Mouse (Mus musculus) forebrain, embryonic 12.5 days (tissue): ENCODE data around the gene Tmem212. TPM values are rescaled to one million over a fixed set of nuclear protein-coding genes. Genes with fewer than 3 reads are reported as not detected.

Source experiments
- ATAC-seq: fragments of 200-750 bp; cut with Nextera tagmentation; 2 replicates; pipeline ENCODE4 v1.8.0; 2017; ENCODE audit warnings: moderate TSS enrichment; ENCODE audit not compliant: low FRiP score
- H3K27ac ChIP-seq: fragments of 300-500 bp; sonication (generic); 2 replicates; pipeline ENCODE4 v1.5.1; 2016; ENCODE audit warnings: mild to moderate bottlenecking
- H3K27me3 ChIP-seq: fragments of 300-500 bp; sonication (generic); 2 replicates; pipeline ENCODE4 v1.6.1; 2016; ENCODE audit warnings: mild to moderate bottlenecking
- H3K36me3 ChIP-seq: fragments of 300-500 bp; sonication (generic); replicated peaks from 2 replicates; pipeline ENCODE4 v1.6.1; 2016; ENCODE audit warnings: mild to moderate bottlenecking
- H3K4me1 ChIP-seq: fragments of 300-500 bp; sonication (generic); 2 replicates; pipeline ENCODE4 v1.6.1; 2016
- H3K4me2 ChIP-seq: fragments of 300-500 bp; sonication (generic); 2 replicates; pipeline ENCODE4 v1.6.1; 2016; ENCODE audit warnings: mild to moderate bottlenecking, moderate library complexity
- H3K4me3 ChIP-seq: fragments of 300-500 bp; sonication (generic); replicated peaks from 2 replicates; pipeline ENCODE4 v1.5.1; 2016; ENCODE audit warnings: mild to moderate bottlenecking
- H3K9ac ChIP-seq: fragments of 300-500 bp; sonication (generic); 2 replicates; pipeline ENCODE4 v1.6.1; 2016; ENCODE audit warnings: mild to moderate bottlenecking
- H3K9me3 ChIP-seq: fragments of 300-500 bp; sonication (generic); 2 replicates; pipeline ENCODE4 v1.6.1; 2016
- WGBS: fragments of 180-500 bp; shearing (Covaris S2); methylation state at CpG from one replicate; pipeline ENCODE4 v1.1.7; 2016; 5-methylcytosine and 5-hydroxymethylcytosine counted together
- polyA plus RNA-seq: library from polyadenylated mRNA; unstranded; fragments of >200 nt; fragmentation: Nextera tagmentation; extraction: Ambion mirVana; gene quantifications from 2 replicates; pipeline ENCODE4 v1.2.1, GENCODE M21; 2016

Gene Tmem212
- polyA plus RNA-seq, 1 experiment from 2014 or later: not detected

DNA sequence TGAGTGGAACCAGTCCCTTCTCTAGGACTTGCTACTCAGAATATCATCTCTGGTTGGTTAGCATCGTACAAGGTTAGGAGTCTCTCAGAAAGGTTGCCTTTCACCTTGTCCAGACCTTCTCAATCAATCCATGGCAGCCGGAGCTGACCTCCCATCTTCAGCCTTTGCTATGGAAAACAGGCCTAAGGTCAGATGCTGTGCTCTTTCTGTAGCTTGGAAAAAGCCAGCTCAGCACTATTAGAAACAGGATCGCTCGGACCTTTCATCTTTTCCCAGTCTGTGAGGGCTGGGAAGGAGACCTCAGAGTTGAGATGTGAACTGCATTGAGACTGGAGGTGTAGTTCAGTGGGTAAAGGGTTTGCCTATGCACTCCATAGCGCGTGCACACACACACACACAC is 10.6 kb downstream of the Tmem212 start:
- 85% methylated on average over 6 of the region's 6 CpGs for WGBS

DNA sequence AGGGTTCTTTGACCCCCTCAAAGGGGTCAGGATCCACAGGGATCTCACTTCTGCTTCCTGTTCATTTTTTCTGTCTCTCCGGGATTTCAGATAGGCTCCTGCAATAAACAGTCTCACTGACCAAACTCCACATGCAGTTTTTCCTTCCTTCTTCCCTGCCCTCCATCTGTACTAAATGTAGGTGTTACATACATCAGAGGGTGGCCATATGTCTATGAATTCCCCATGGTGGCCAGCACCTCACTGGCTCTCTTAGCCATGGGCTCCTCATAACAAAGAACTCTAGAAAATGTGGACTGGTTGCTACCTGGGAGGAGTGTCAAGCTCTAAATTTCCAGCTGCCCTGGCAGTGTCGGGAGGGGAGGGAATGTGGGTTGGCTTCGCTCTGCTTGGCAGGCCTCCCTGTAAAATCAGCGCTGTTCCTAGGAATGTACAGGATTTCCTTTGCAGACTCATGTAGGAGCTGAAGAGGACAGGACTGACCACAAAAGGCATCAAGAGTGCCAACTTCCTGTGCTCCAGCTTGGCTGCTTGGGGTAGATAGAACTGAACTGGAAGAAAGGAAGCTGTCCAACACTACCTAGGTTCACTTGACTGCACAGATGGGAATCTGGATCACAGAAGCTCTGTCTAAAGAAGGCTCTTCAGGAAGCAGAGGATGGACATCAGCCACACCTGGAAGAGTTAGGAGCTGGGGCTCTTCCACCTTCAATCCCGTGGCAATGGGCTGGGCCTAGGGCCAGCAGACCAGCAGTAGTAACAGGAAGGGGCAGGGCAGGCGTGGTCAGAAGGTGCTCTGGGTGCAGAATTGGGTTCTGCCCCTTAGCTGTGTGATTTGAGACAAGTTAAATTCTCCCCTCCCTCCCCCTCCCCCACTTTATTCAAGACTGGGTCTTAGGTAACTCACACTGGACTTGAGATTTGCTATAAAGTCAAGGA is 14.0 kb downstream of the Tmem212 start:
- ATAC-seq: no peak
- no peak overlapping the region for H3K27ac ChIP-seq
- no peak overlapping the region for H3K9ac ChIP-seq
- H3K4me1 ChIP-seq: peaks cover 4% of the 10 kb centered on the region; the same call in 1 of the 2 replicates
- no peaks in the 10 kb centered on the region for H3K9me3 ChIP-seq
- no peaks in the 10 kb centered on the region for H3K27me3 ChIP-seq
- H3K4me2 ChIP-seq: no peak overlapping the region
- H3K4me3 ChIP-seq: no peak overlapping the region
- 85% methylated on average over 6 of the region's 6 CpGs for WGBS
- no peaks in the 10 kb centered on the region for H3K36me3 ChIP-seq

More for the DNA sequence above, 10.6 kb downstream of the Tmem212 start:
- H3K9me3 ChIP-seq: no peaks in the 10 kb centered on the region
- no peak overlapping the region for H3K9ac ChIP-seq
- H3K4me1 ChIP-seq: no peaks in the 10 kb centered on the region; the same call in 1 of the 2 replicates
- no peak overlapping the region for H3K4me3 ChIP-seq
- H3K4me2 ChIP-seq: no peak overlapping the region
- no peaks in the 10 kb centered on the region for H3K27me3 ChIP-seq
- H3K36me3 ChIP-seq: no peaks in the 10 kb centered on the region
- no peak overlapping the region for H3K27ac ChIP-seq
- no peak for ATAC-seq

DNA sequence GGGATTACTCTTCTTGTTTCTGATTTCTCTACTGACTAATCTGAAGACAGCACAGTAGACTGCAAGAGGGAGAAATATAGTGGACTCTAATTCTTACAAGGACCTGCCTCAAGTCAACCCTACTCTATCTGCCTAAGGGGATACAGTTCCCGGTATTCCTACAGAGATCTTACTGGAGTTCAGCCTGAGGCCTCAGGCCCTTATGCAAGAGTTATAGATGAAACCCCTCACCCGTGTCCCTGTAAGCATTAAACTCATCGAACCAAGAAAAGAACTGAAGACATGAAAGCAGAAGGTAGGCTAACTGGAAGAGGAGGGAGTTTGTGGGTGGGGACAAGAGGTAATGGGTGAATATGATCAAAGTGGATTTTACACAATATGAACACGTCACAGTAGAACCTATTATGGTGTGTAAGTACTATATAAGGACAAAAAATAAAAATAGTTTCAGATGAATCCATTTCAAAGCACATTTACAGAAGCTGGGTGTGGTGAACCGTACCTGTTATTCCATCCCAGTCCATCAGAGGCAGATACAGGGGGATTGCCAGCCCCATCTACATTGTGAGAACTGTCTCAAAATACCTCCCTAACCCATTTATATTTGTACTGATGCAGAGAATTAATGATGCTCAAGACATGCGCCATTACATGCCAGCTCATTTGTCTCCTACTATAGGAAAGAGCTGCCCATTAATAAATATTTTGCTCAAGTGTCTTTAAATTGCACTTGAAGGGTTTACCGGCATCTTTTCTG is 17.1 kb downstream of the Tmem212 start:
- H3K27me3 ChIP-seq: no peaks in the 10 kb centered on the region
- WGBS: 81% methylated on average over 7 of the region's 7 CpGs
- no peaks in the 10 kb centered on the region for H3K9me3 ChIP-seq
- H3K4me2 ChIP-seq: no peak overlapping the region
- H3K27ac ChIP-seq: no peak overlapping the region
- H3K4me3 ChIP-seq: no peak overlapping the region
- no peak overlapping the region for H3K9ac ChIP-seq
- H3K4me1 ChIP-seq: 0 out of 2 replicates have a peak, but pooled peaks cover 4% of the 10 kb centered on the region
- no peaks in the 10 kb centered on the region for H3K36me3 ChIP-seq
- no peak for ATAC-seq

DNA sequence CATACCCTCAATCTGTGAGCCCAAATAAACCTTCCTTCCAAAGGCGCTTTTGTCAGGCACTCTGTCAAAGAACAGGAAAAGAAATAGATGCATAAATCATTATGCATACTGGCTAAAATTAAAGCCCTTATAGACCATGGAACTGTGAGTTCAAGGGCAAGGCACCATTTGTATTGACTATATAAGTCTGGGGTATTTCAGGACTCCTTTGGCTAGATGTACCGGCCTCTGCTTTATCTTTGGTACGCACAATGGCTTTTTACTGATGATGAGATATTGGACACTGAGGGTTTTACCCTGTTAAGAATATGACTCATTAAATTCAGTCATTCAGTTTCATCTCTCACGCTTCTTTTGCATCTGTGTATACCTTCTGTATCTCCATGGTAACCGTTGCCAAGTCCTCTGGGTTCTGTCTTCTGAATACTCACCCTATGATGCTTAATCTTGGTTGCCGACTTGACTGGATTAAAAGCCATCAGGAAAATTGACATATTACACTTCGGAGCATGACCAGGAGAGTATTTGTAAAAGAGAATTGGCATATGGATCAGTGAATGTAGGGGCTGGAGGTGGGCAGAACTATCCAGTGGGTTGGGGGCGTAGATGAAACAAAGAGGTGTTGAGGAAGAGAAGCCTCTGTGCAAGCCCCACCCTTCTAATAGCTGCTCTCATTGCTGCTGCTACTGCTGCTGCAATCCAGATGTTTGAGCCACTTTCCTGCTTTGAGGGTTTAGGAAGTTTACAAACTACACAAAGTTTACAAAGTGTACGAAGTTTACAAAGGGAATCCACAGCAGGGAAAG is 22.7 kb downstream of the Tmem212 start:
- Histone ChIP-seq H3K4me2 (no peak overlapping the region), H3K27me3 (no peaks in the 10 kb centered on the region), H3K27ac (no peak overlapping the region), H3K9me3 (no peaks in the 10 kb centered on the region), H3K36me3 (no peaks in the 10 kb centered on the region), H3K4me3 (no peak overlapping the region), H3K9ac (no peak overlapping the region), H3K4me1 (peaks cover 9% of the 10 kb centered on the region)
- peak; percentile 17; the same call in 1 of the 2 replicates for ATAC-seq
- 73% methylated on average over 9 of the region's 9 CpGs for WGBS

DNA sequence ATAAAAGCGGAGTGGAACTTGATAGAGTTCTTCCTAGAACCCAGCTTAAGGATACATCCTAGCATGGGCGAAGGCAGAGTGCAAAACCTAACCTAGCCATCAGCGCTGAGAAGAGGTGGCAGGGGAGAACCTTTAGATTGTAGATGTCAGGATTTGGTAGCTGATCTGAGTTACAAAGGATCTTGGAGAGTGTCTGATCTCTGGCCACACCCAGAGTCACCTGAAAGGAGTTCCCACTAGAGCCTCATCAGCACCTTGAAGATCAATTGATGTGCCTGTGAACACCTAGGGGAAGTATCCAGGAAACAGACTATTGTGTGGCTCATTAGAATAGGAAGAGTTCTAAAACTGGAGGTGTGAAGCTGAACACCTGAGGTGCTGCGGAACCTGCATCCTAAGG is 23.7 kb downstream of the Tmem212 start:
- H3K36me3 ChIP-seq: no peaks in the 10 kb centered on the region
- H3K27me3 ChIP-seq: no peaks in the 10 kb centered on the region
- ATAC-seq: no peak
- H3K9me3 ChIP-seq: no peaks in the 10 kb centered on the region
- no peak overlapping the region for H3K9ac ChIP-seq
- H3K27ac ChIP-seq: no peak overlapping the region
- H3K4me1 ChIP-seq: peaks cover 9% of the 10 kb centered on the region
- 85% methylated on average over 4 of the region's 4 CpGs for WGBS
- no peak overlapping the region for H3K4me3 ChIP-seq
- H3K4me2 ChIP-seq: no peak overlapping the region

DNA sequence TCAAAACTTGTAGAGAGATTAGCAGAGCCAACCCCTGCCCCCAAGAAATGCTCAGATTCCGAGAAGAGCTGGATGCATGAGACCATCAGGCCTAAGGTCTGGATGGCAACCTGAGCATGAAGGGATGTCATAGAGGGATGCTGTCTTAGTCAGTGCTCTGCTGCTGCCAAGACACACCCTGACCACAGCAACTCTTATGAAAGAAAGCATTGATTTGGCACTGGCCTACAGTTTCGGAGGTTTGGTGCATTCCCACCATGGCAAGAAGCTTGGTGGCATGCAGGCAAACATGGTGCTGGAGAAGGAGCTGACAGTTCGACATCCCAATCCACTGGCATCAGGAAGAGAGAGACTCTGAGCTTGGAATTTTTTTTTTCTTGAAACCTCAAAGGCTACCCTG is 24.3 kb downstream of the Tmem212 start:
- ATAC-seq: no peak
- H3K27me3 ChIP-seq: no peaks in the 10 kb centered on the region
- H3K36me3 ChIP-seq: no peaks in the 10 kb centered on the region
- WGBS: 86% methylated on average over 3 of the region's 3 CpGs
- no peak overlapping the region for H3K9ac ChIP-seq
- no peak overlapping the region for H3K4me2 ChIP-seq
- H3K27ac ChIP-seq: no peak overlapping the region
- peaks cover 9% of the 10 kb centered on the region for H3K4me1 ChIP-seq
- H3K9me3 ChIP-seq: no peaks in the 10 kb centered on the region
- H3K4me3 ChIP-seq: no peak overlapping the region

DNA sequence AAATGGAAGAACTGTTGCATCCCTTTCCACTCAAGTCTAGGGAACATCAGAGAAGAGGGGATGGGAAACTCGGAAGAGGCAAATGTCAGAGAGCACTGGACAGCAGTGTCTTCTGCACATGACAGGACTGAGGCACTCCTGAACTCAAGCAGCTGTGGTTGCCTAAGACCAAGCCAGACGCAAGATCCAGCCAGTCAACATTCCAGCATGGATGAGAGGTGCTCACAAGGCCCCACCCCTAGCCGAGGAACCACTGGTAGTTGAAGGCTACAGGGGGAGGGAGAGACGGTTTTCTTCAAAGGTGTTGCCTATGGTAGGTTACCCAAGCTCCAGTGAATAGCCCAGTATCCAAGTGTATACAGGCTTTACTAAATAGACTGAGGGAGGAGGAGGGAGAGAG is 24.8 kb downstream of the Tmem212 start:
- no peak overlapping the region for H3K4me3 ChIP-seq
- no peak overlapping the region for H3K9ac ChIP-seq
- H3K27me3 ChIP-seq: no peaks in the 10 kb centered on the region
- no peaks in the 10 kb centered on the region for H3K9me3 ChIP-seq
- WGBS: 89% methylated on average over 4 of the region's 4 CpGs
- peaks cover 9% of the 10 kb centered on the region for H3K4me1 ChIP-seq
- ATAC-seq: no peak
- H3K36me3 ChIP-seq: no peaks in the 10 kb centered on the region
- H3K4me2 ChIP-seq: no peak overlapping the region
- H3K27ac ChIP-seq: no peak overlapping the region

DNA sequence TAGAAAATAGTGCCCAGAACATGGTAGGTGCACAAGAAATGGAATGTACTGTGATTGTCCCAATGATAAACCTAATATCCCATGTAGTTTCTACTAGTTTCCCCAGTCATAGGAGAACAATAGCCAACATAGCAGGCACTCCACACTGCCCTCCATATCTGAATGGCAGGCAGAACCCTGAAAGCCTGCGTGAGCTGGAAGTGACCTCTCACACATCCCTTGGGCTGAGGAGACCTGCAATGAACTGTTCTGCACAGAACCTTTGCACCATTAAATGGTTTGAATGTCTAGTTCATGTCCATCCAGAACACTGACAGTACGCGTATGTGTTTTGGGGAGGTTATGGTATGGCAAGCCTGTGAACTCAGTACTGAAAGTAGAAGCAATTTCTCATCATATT is 27.5 kb downstream of the Tmem212 start:
- H3K9ac ChIP-seq: no peak overlapping the region
- H3K4me3 ChIP-seq: no peak overlapping the region
- H3K4me2 ChIP-seq: no peak overlapping the region
- no peak for ATAC-seq
- no peaks in the 10 kb centered on the region for H3K27me3 ChIP-seq
- no peaks in the 10 kb centered on the region for H3K9me3 ChIP-seq
- H3K4me1 ChIP-seq: peaks cover 10% of the 10 kb centered on the region
- H3K36me3 ChIP-seq: no peaks in the 10 kb centered on the region
- 93% methylated on average over 3 of the region's 3 CpGs for WGBS
- H3K27ac ChIP-seq: no peak overlapping the region

DNA sequence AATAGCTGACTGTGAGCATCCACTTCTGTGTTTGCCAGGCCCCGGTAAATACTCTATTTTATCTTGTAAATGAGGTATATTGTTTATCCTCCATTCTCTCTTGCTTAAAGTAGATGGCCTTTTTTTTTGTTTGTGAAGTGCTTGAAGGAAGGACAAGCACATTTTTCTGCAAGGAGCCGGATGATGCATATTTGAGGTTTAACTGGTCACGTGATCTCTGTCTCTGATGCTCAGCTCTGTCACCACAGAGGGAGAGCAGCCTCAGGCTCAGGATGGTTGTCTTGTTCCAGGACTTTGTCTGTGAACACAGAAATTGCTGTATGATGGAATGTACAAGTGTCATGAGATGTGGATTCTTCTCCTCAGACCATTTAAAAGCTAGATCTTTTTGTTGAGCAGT is 28.4 kb downstream of the Tmem212 start:
- no peak overlapping the region for H3K27ac ChIP-seq
- no peak overlapping the region for H3K4me2 ChIP-seq
- WGBS: 50% methylated on average over 3 of the region's 3 CpGs

DNA sequence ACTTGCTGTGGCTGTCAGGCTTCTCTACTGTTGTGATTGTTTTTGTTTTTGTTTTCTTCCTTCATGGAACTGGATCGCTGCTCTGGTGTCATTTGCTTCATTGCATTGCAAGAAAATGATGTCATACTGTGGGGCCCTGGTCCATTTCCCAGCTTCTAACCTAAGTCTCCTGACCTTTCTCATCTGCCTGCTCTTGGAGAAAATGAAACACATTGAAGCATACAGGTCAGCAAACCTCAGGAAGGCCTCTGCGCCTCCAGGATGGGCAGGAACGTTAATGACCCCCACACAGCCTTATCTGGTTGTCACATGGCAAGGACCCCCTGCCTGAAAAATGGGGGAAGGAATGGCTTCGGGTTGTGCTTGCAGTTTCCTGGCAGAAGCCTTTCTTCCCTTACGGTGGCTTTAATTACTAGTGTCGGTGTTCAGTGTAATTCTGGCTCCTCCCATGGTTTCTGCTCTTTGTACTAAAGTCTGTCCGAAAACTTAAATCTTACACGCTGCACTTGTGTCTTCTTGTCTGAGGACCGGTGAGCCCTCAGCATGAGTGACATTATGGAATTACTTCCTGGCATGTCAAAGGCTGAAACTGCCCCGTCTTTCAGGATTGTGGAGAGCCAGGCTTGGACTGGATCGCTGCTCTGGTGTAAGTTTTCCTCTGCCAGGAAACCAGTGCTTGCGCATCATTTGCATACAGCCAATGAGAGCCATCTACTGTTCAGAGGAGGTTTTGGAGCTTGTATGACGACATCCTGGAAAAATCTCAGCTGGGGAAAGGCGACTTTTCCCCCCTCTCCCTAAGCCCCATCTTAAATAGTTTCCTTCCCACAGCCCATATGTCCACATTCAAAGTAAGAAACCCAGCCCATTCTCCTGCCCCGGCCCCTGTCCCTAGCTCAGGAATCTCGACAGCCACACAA is 33.1 kb downstream of the Tmem212 start:
- Histone ChIP-seq H3K27me3 (0 out of 2 replicates have a peak, but pooled peaks cover 4% of the 10 kb centered on the region), H3K4me1 (peaks cover 31% of the 10 kb centered on the region), H3K36me3 (no peaks in the 10 kb centered on the region), H3K27ac (peak overlapping the region; percentile 70), H3K9ac (peak overlapping the region; percentile 49), H3K4me3 (peak overlapping the region; percentile 32), H3K9me3 (no peaks in the 10 kb centered on the region), H3K4me2 (peak overlapping the region; percentile 53)
- peak; percentile 89 for ATAC-seq
- WGBS: 4% methylated on average over 16 of the region's 16 CpGs

More for the DNA sequence above, 28.4 kb downstream of the Tmem212 start:
- no peaks in the 10 kb centered on the region for H3K27me3 ChIP-seq
- no peaks in the 10 kb centered on the region for H3K36me3 ChIP-seq
- H3K9ac ChIP-seq: no peak overlapping the region
- H3K4me3 ChIP-seq: no peak overlapping the region
- no peak for ATAC-seq
- peaks cover 10% of the 10 kb centered on the region for H3K4me1 ChIP-seq
- H3K9me3 ChIP-seq: no peaks in the 10 kb centered on the region

DNA sequence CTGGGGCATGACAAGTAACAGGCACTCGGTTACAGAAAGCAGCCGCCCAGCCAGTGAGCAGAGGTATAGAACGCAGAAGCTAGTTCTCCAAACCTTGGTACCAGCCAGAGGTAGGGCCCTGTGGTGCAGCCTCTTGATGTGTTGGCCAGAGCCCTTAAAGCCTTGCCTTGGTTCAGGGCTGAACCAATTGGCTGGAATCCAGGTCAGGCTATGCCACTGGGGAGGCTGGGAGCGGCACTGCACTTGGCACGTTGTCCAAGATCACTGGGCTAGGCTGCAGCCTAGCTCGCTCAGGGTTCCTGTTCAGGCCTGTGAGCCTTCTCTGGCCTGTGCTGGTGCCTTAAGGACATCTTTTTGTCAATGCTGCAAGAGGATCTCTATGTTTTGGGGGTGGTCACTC is 34.6 kb downstream of the Tmem212 start:
- Histone ChIP-seq H3K27me3 (0 out of 2 replicates have a peak, but pooled peaks cover 4% of the 10 kb centered on the region), H3K9ac (no peak overlapping the region), H3K4me1 (peaks cover 31% of the 10 kb centered on the region), H3K9me3 (no peaks in the 10 kb centered on the region), H3K27ac (no peak overlapping the region), H3K4me2 (no peak overlapping the region), H3K36me3 (no peaks in the 10 kb centered on the region), H3K4me3 (no peak overlapping the region)
- WGBS: 81% methylated on average over 6 of the region's 6 CpGs
- ATAC-seq: no peak
